Mouse (Mus musculus) adrenal gland, postnatal 14 days (tissue): ENCODE data around the gene Ptov1. TPM values are rescaled to one million over a fixed set of nuclear protein-coding genes. Genes with fewer than 3 reads are reported as not detected.

ENCODE experiments used
- DNase-seq: peaks from one replicate; pipeline ENCODE4 v3.0.0; 2021; ENCODE audit warnings: mixed read lengths
- microRNA-seq, 2 experiments: library from miRNA; unstranded; fragments of <30 nt; microRNA quantifications; one replicate each; pipeline ENCODE4 v1.2.0; 2021
- total RNA-seq: library from RNA; stranded (reverse); gene quantifications from 2 replicates; pipeline ENCODE4 v1.2.3, GENCODE M21; 2021

Ptov1 gene
- total RNA-seq, 1 experiment from 2014 or later = 239 TPM

GRCm38 (mm10) chr7:44814423-44814822 is 55.2 kb downstream of the Ptov1 start:
- DNase-seq = no peak

GRCm38 (mm10) chr7:44813985-44814384 is 55.6 kb downstream of the Ptov1 start:
- no peak for DNase-seq

Small RNA genes lying within 50 kb of the gene (microRNA-seq; reads per million reads assigned to microRNA genes)
- 0 reads per million in 2 experiments for gene Mir707

Other genes starting within 250 kb of the Ptov1 start
- gene Myh14, start 198.9 kb downstream of the Ptov1 start, total RNA-seq = 3.9 and 5.1 TPM in 2 replicates
- not detected in 2 replicates for gene Izumo2, start 161.0 kb downstream of the Ptov1 start, total RNA-seq
- 34.3 and 52.4 TPM in 2 replicates for gene Vrk3, start 121.4 kb downstream of the Ptov1 start, total RNA-seq
- gene Zfp473, start 118.7 kb downstream of the Ptov1 start, total RNA-seq = 0.79 and 1.3 TPM in 2 replicates
- 45.7 and 59.1 TPM in 2 replicates for gene Nup62, start 53.7 kb downstream of the Ptov1 start, total RNA-seq
- gene Il4i1, start 53.4 kb downstream of the Ptov1 start, total RNA-seq = 2.0 and 13.8 TPM in 2 replicates
- 147 and 165 TPM in 2 replicates for gene Atf5, start 53.1 kb downstream of the Ptov1 start, total RNA-seq
- gene Akt1s1, start 20.8 kb downstream of the Ptov1 start, total RNA-seq = 90.6 and 104 TPM in 2 replicates
- gene Tbc1d17, start 20.7 kb downstream of the Ptov1 start, total RNA-seq = 58.8 and 66.1 TPM in 2 replicates
- gene Pnkp, start 12.6 kb downstream of the Ptov1 start, total RNA-seq = 35.2 and 45.1 TPM in 2 replicates
- 75.3 and 87.2 TPM in 2 replicates for gene Med25, start 22.9 kb upstream of the Ptov1 start, total RNA-seq
- 23.5 and 24.8 TPM in 2 replicates for gene Fuz, start 26.3 kb upstream of the Ptov1 start, total RNA-seq
- 81.2 and 83.2 TPM in 2 replicates for gene Ap2a1, start 59.7 kb upstream of the Ptov1 start, total RNA-seq
- not detected in 2 replicates for gene Tsks, start 73.4 kb upstream of the Ptov1 start, total RNA-seq
- 9.6 and 12.4 TPM in 2 replicates for gene Cpt1c, start 105.1 kb upstream of the Ptov1 start, total RNA-seq
- gene Prmt1, start 116.8 kb upstream of the Ptov1 start, total RNA-seq = 224 and 250 TPM in 2 replicates
- gene Irf3, start 127.9 kb upstream of the Ptov1 start, total RNA-seq = 95.1 and 108 TPM in 2 replicates
- gene Bcl2l12, start 128.9 kb upstream of the Ptov1 start, total RNA-seq = 16.1 and 16.6 TPM in 2 replicates
- 76.3 and 77.2 TPM in 2 replicates for gene Scaf1, start 146.6 kb upstream of the Ptov1 start, total RNA-seq
- gene Rras, start 148.2 kb upstream of the Ptov1 start, total RNA-seq = 60.3 and 63.4 TPM in 2 replicates
- gene Prr12, start 183.1 kb upstream of the Ptov1 start, total RNA-seq = 42.6 and 44.6 TPM in 2 replicates
- 41.6 and 47.5 TPM in 2 replicates for gene Nosip, start 192.6 kb upstream of the Ptov1 start, total RNA-seq
- gene Prrg2, start 192.9 kb upstream of the Ptov1 start, total RNA-seq = 16.0 and 16.3 TPM in 2 replicates
- 38.2 and 39.1 TPM in 2 replicates for gene Rcn3, start 222.4 kb upstream of the Ptov1 start, total RNA-seq
- gene Fcgrt, start 234.1 kb upstream of the Ptov1 start, total RNA-seq = 138 and 152 TPM in 2 replicates